Comparison of ENCODE assay signal across 8 mouse cellular contexts in genomic region chrX:37191744-37192379, GRCm38 (mm10). TPM values are rescaled to one million over a fixed set of nuclear protein-coding genes. Genes with fewer than 3 reads are reported as not detected.
A peak's percentile ranks its signal among the peaks of the same experiment; 100 is the strongest.
DNase-seq lines count a peak whose midpoint lies in the region; ATAC-seq lines count a peak whose summit lies in the region.

No protein-coding gene starts in this region.

- peak overlapping the region; percentile 68 for H3K9ac ChIP-seq in hindbrain, embryonic 14.5 days
- H3K9ac ChIP-seq in liver, embryonic 16.5 days (ENCODE audit: low read depth, low read length) = peak overlapping the region; percentile 64

- no peaks in the 10 kb centered on the region for H3K9me3 ChIP-seq in hindbrain, embryonic 14.5 days (ENCODE audit: control insufficient read depth, low read length)
- no peaks in the 10 kb centered on the region for H3K9me3 ChIP-seq in liver, embryonic 16.5 days (replicated peaks; ENCODE audit: control insufficient read depth, low read length)

- peak; percentile 3 to 13 for DNase-seq in left cerebral cortex, adult 18-20 months (ENCODE audit: low spot score in 2 of 2)
- no peak for DNase-seq in left cerebral cortex, adult 11 months (ENCODE audit: low spot score)
- peak; percentile 11 for DNase-seq in Muller cell, postnatal 12 days (ENCODE audit: inconsistent ontology term)
- DNase-seq in embryo, embryonic 10.5 days (ENCODE audit: low spot score) = peak; percentile 34
- peak; percentile 31 for DNase-seq in hindbrain, embryonic 14.5 days (ENCODE audit: low spot score)
- peak; percentile 8 for DNase-seq in right cerebral cortex, postnatal 14 days
- no peak for DNase-seq in ovary, postnatal 14 days (ENCODE audit: low spot score)

- ATAC-seq in hindbrain, embryonic 14.5 days (ENCODE audit: low FRiP score) = peak; percentile 25; the same call in 1 of the 2 replicates
- no peak for ATAC-seq in liver, embryonic 16.5 days (ENCODE audit: low read depth)

- H3K27ac ChIP-seq in hindbrain, embryonic 14.5 days = peak overlapping the region; percentile 86
- H3K27ac ChIP-seq in liver, embryonic 16.5 days (ENCODE audit: low read length) = no peak overlapping the region

- WGBS in hindbrain, embryonic 14.5 days = 23% methylated on average over 28 of the region's 28 CpGs
- 18% methylated on average over 28 of the region's 28 CpGs for WGBS in liver, embryonic 16.5 days (ENCODE audit: insufficient replicate concordance)

- peak overlapping the region; percentile 52 for H3K4me3 ChIP-seq in hindbrain, embryonic 14.5 days (replicated peaks; ENCODE audit: low read length)
- H3K4me3 ChIP-seq in liver, embryonic 16.5 days (ENCODE audit: low read depth, low read length) = peak overlapping the region; percentile 72

- peak overlapping the region; percentile 57 for H3K4me2 ChIP-seq in hindbrain, embryonic 14.5 days (replicated peaks)
- peak overlapping the region; percentile 76 for H3K4me2 ChIP-seq in liver, embryonic 16.5 days (ENCODE audit: low read depth, low read length)

- H3K27me3 ChIP-seq in hindbrain, embryonic 14.5 days (ENCODE audit: control insufficient read depth, insufficient read depth, low read length) = no peaks in the 10 kb centered on the region
- no peaks in the 10 kb centered on the region for H3K27me3 ChIP-seq in liver, embryonic 16.5 days (ENCODE audit: control insufficient read depth, insufficient read depth, low read depth, low read length)

- no peaks in the 10 kb centered on the region; the same call in 1 of the 2 replicates for H3K36me3 ChIP-seq in hindbrain, embryonic 14.5 days (replicated peaks; ENCODE audit: control insufficient read depth, insufficient read depth)
- H3K36me3 ChIP-seq in liver, embryonic 16.5 days (ENCODE audit: control insufficient read depth, insufficient read depth) = no peaks in the 10 kb centered on the region

- peaks cover 4% of the 10 kb centered on the region; the same call in 1 of the 2 replicates for H3K4me1 ChIP-seq in hindbrain, embryonic 14.5 days (replicated peaks; ENCODE audit: control insufficient read depth, insufficient read depth, low read length)
- no peaks in the 10 kb centered on the region; the same call in 1 of the 2 replicates for H3K4me1 ChIP-seq in liver, embryonic 16.5 days (ENCODE audit: control insufficient read depth, low read depth, low read length)

RNA-seq across cellular contexts. Expression of gene Rnf113a1, which starts 0.8 kb away (rescaled TPM):
- total RNA-seq in left cerebral cortex, adult 18-20 months (2021) = 1 to 10 TPM; 7.5 to 8.7 TPM
- 23.3 and 28.3 TPM in 2 replicates for polyA plus RNA-seq in hindbrain, embryonic 14.5 days (2014; fragmentation: Nextera tagmentation; extraction: Ambion mirVana)
- polyA plus RNA-seq in liver, embryonic 16.5 days (2015; fragmentation: Nextera tagmentation; extraction: Ambion mirVana) = 2.2 and 2.4 TPM in 2 replicates

RNA-seq across cellular contexts. Expression of gene Ndufa1, which starts 0.9 kb away (rescaled TPM):
- 100 to 1,000 TPM; 189 to 199 TPM for total RNA-seq in left cerebral cortex, adult 18-20 months (2021)
- polyA plus RNA-seq in hindbrain, embryonic 14.5 days (2014; fragmentation: Nextera tagmentation; extraction: Ambion mirVana) = 720 and 850 TPM in 2 replicates
- polyA plus RNA-seq in liver, embryonic 16.5 days (2015; fragmentation: Nextera tagmentation; extraction: Ambion mirVana) = 213 and 241 TPM in 2 replicates

RNA-seq across cellular contexts. Expression of gene Gm9, which starts 19.0 kb away (rescaled TPM):
- total RNA-seq in left cerebral cortex, adult 18-20 months (2021) = not detected
- polyA plus RNA-seq in hindbrain, embryonic 14.5 days (2014; fragmentation: Nextera tagmentation; extraction: Ambion mirVana) = not detected in 2 replicates
- polyA plus RNA-seq in liver, embryonic 16.5 days (2015; fragmentation: Nextera tagmentation; extraction: Ambion mirVana) = not detected in 2 replicates

RNA-seq across cellular contexts. Expression of gene Akap14, which starts 23.2 kb away (rescaled TPM):
- not detected for total RNA-seq in left cerebral cortex, adult 18-20 months (2021)
- 0.14 and 0.35 TPM in 2 replicates for polyA plus RNA-seq in hindbrain, embryonic 14.5 days (2014; fragmentation: Nextera tagmentation; extraction: Ambion mirVana)
- 0.05 TPM in 1 of 2 replicates, not detected in the other for polyA plus RNA-seq in liver, embryonic 16.5 days (2015; fragmentation: Nextera tagmentation; extraction: Ambion mirVana)

RNA-seq across cellular contexts. Expression of gene Rhox1, which starts 30.2 kb away (rescaled TPM):
- not detected for total RNA-seq in left cerebral cortex, adult 18-20 months (2021)
- polyA plus RNA-seq in hindbrain, embryonic 14.5 days (2014; fragmentation: Nextera tagmentation; extraction: Ambion mirVana) = not detected in 2 replicates
- not detected in 2 replicates for polyA plus RNA-seq in liver, embryonic 16.5 days (2015; fragmentation: Nextera tagmentation; extraction: Ambion mirVana)

Comparison
In these comparisons a context has a peak if more than half of its experiments do, and no peak if none do; other contexts are left out.
1. DNase-seq: peak in left cerebral cortex, adult 18-20 months (2 of 2), Muller cell, postnatal 12 days (single experiment), embryo, embryonic 10.5 days (single experiment), hindbrain, embryonic 14.5 days (single experiment) and right cerebral cortex, postnatal 14 days (single experiment); none in left cerebral cortex, adult 11 months (single experiment) and ovary, postnatal 14 days (single experiment).